Mouse (Mus musculus) spleen, adult 2 months (tissue): ENCODE data around the gene Gcgr. TPM values are rescaled to one million over a fixed set of nuclear protein-coding genes. Genes with fewer than 3 reads are reported as not detected.
"Not testable (repeated sequence)": the region's sequence is repeated elsewhere in the genome, so short reads cannot be mapped to it uniquely, and the experiment has no call there.

Source experiments
- DNase-seq, 2 experiments: peaks; one replicate each; pipeline versions ENCODE4 v3.0.0 to v3.0.0-alpha.2; 2012 to 2021; ENCODE audit warnings: low spot score in 2 of 2, low read depth in 1 of 2
- H3K27ac ChIP-seq: fragments of 200-500 bp; 2 replicates; pipeline ENCODE4 v1.5.1; 2012; ENCODE audit warnings: low read length, inconsistent platforms; ENCODE audit not compliant: insufficient read depth
- H3K27me3 ChIP-seq: fragments of 200-500 bp; 2 replicates; pipeline ENCODE4 v1.6.1; 2012; ENCODE audit warnings: mild to moderate bottlenecking, moderate library complexity, low read length, inconsistent platforms; ENCODE audit not compliant: control insufficient read depth, insufficient read depth
- H3K36me3 ChIP-seq: fragments of 200-500 bp; 2 replicates; pipeline ENCODE4 v1.6.1; 2012; ENCODE audit warnings: mild to moderate bottlenecking, low read length, inconsistent platforms; ENCODE audit not compliant: control insufficient read depth, insufficient read depth
- H3K4me1 ChIP-seq: fragments of 200-500 bp; 2 replicates; pipeline ENCODE4 v1.6.1; 2011; ENCODE audit warnings: inconsistent platforms; ENCODE audit not compliant: control insufficient read depth, insufficient read depth, insufficient read length
- H3K4me3 ChIP-seq: fragments of 200-500 bp; 2 replicates; pipeline ENCODE4 v1.5.1; 2011; ENCODE audit warnings: mild to moderate bottlenecking, inconsistent platforms; ENCODE audit not compliant: insufficient read depth, insufficient read length; ENCODE audit errors: extremely low read depth
- CTCF ChIP-seq: fragments of 200-500 bp; IDR thresholded peaks from 2 replicates; pipeline ENCODE4 v1.5.1; 2011; ENCODE audit warnings: mild to moderate bottlenecking, inconsistent platforms; ENCODE audit not compliant: insufficient read depth, insufficient read length, insufficient replicate concordance; ENCODE audit errors: extremely low read depth
- POLR2A ChIP-seq: fragments of 200-500 bp; IDR thresholded peaks from 2 replicates; pipeline ENCODE4 v1.6.1; 2011; ENCODE audit warnings: low read depth, low read length, inconsistent platforms
- WGBS: fragments of 180-500 bp; shearing (Covaris S2); methylation state at CpG from one replicate; pipeline ENCODE4 v1.1.7; 2018; 5-methylcytosine and 5-hydroxymethylcytosine counted together
- polyA plus RNA-seq: library from polyadenylated mRNA; depleted of rRNA; stranded (reverse); fragments of >200 nt; gene quantifications from 2 replicates; pipeline ENCODE4 v1.2.3, GENCODE M21; 2012

Gcgr gene
- polyA plus RNA-seq, 1 experiment, result 0.30 TPM

GRCm38 (mm10) chr11:120554834-120555233 lies 24.3 kb downstream of the Gcgr start:
- H3K4me1 ChIP-seq, result peaks cover 4% of the 10 kb centered on the region; the same call in 1 of the 2 replicates
- DNase-seq, result no peak
- H3K27me3 ChIP-seq, result no peaks in the 10 kb centered on the region
- TF ChIP-seq CTCF, result no peak
- TF ChIP-seq POLR2A, result no peak
- no peak overlapping the region for H3K27ac ChIP-seq
- 91% methylated on average over 7 of the region's 7 CpGs for WGBS
- H3K36me3 ChIP-seq, result no peaks in the 10 kb centered on the region; the same call in 1 of the 2 replicates
- no peak overlapping the region for H3K4me3 ChIP-seq

GRCm38 (mm10) chr11:120555260-120555659 lies 24.8 kb downstream of the Gcgr start:
- no peak overlapping the region for H3K27ac ChIP-seq
- DNase-seq, result no peak
- H3K36me3 ChIP-seq, result peaks cover 3% of the 10 kb centered on the region
- no peaks in the 10 kb centered on the region for H3K27me3 ChIP-seq
- H3K4me1 ChIP-seq, result peaks cover under 1% of the 10 kb centered on the region; the same call in 1 of the 2 replicates
- 63% methylated on average over 2 of the region's 2 CpGs for WGBS
- TF ChIP-seq POLR2A, result no peak
- TF ChIP-seq CTCF, result no peak
- no peak overlapping the region for H3K4me3 ChIP-seq

- not testable (repeated sequence) for H3K27ac ChIP-seq, H3K4me3 ChIP-seq, H3K27me3 ChIP-seq, DNase-seq, H3K4me1 ChIP-seq
- peaks cover 36% of the 10 kb centered on the region for H3K36me3 ChIP-seq
- 92% methylated on average over 6 of the region's 6 CpGs for WGBS
These were observed 28.3 kb downstream of the Gcgr start for GRCm38 (mm10) chr11:120558843-120559242.

GRCm38 (mm10) chr11:120560952-120561728 lies 30.6 kb downstream of the Gcgr start:
- 92% methylated on average over 13 of the region's 13 CpGs for WGBS
- Histone ChIP-seq H3K36me3 (peaks cover 52% of the 10 kb centered on the region), H3K4me1 (no peaks in the 10 kb centered on the region), H3K4me3 (no peak overlapping the region), H3K27ac (no peak overlapping the region), H3K27me3 (no peaks in the 10 kb centered on the region)
- TF ChIP-seq CTCF (no peak), POLR2A (no peak)
- no peak for DNase-seq

- Histone ChIP-seq H3K4me1 (no peaks in the 10 kb centered on the region), H3K27ac (no peak overlapping the region), H3K27me3 (no peaks in the 10 kb centered on the region), H3K4me3 (no peak overlapping the region), H3K36me3 (peaks cover 65% of the 10 kb centered on the region)
- TF ChIP-seq CTCF (no peak), POLR2A (no peak)
- 94% methylated on average over 13 of the region's 13 CpGs for WGBS
- DNase-seq, result no peak
These were observed 32.5 kb downstream of the Gcgr start for GRCm38 (mm10) chr11:120562949-120563348.

- Histone ChIP-seq H3K36me3 (peaks cover 74% of the 10 kb centered on the region), H3K27ac (no peak overlapping the region), H3K4me3 (no peak overlapping the region), H3K4me1 (no peaks in the 10 kb centered on the region), H3K27me3 (no peaks in the 10 kb centered on the region)
- no peak for DNase-seq
- TF ChIP-seq POLR2A (no peak), CTCF (no peak)
- 90% methylated on average over 9 of the region's 9 CpGs for WGBS
These were observed 34.6 kb downstream of the Gcgr start for GRCm38 (mm10) chr11:120565114-120565513.

GRCm38 (mm10) chr11:120568324-120568723 lies 37.8 kb downstream of the Gcgr start:
- WGBS, result 96% methylated on average over 6 of the region's 6 CpGs
- Histone ChIP-seq H3K36me3 (peaks cover 49% of the 10 kb centered on the region), H3K27me3 (no peaks in the 10 kb centered on the region), H3K4me3 (no peak overlapping the region), H3K27ac (no peak overlapping the region), H3K4me1 (peaks cover 9% of the 10 kb centered on the region; the same call in 1 of the 2 replicates)
- TF ChIP-seq POLR2A (no peak), CTCF (no peak)
- DNase-seq, result no peak
